7 mouse cellular contexts compared by ENCODE assay signal in genomic region chr10:116613250-116613649, GRCm38 (mm10). TPM values are rescaled to one million over a fixed set of nuclear protein-coding genes. Genes with fewer than 3 reads are reported as not detected.
DNase-seq lines count a peak whose midpoint lies in the region; ATAC-seq lines count a peak whose summit lies in the region.

No protein-coding gene starts in this region.

- peak; percentile 97 for DNase-seq in A20 (ENCODE audit: low read depth, low spot score)
- peak; percentile 75 for DNase-seq in CD8-positive naive resting alpha-beta T cell, adult 2 months (ENCODE audit: low read depth in 2 of 2, low spot score in 2 of 2)
- DNase-seq in heart, adult 11 months, result peak; percentile 18
- DNase-seq in lung, postnatal 36 days, result peak; percentile 15
- peak; percentile 17 to 31 for DNase-seq in spleen, postnatal 36 days (ENCODE audit: low spot score in 2 of 2)
- peak; percentile 42 to 48 for DNase-seq in thymus, postnatal 10 days (ENCODE audit: low spot score in 2 of 2)

- ATAC-seq in activated CD4-positive, CD25-positive, alpha-beta regulatory T cell, adult 4 months, result peak; percentile 100

RNA-seq across cellular contexts. Expression of gene Cnot2, which starts 31.9 kb away (rescaled TPM):
- 10 to 100 TPM; 76.0 to 97.1 TPM for polyA plus RNA-seq in activated CD4-positive, CD25-positive, alpha-beta regulatory T cell, adult 4 months (2017; shearing (Covaris generic))

Comparison
In these comparisons a context has a peak if more than half of its experiments do, and no peak if none do; other contexts are left out.
1. Peak in every context shown above with its lines: DNase-seq and ATAC-seq.
2. DNase-seq: peak in every context shown above with its lines; median percentile 97 in A20; 75 in CD8-positive naive resting alpha-beta T cell, adult 2 months; 45 in thymus, postnatal 10 days; 24 in spleen, postnatal 36 days; 18 in heart, adult 11 months; 15 in lung, postnatal 36 days.